Mouse (Mus musculus): ENCODE measurements around the gene Selenbp2.
A peak's percentile ranks its signal among the peaks of the same experiment; 100 is the strongest.
"Not testable (repeated sequence)": the region's sequence is repeated elsewhere in the genome, so short reads cannot be mapped to it uniquely, and the experiment has no call there.

Gene Selenbp2

DNA sequence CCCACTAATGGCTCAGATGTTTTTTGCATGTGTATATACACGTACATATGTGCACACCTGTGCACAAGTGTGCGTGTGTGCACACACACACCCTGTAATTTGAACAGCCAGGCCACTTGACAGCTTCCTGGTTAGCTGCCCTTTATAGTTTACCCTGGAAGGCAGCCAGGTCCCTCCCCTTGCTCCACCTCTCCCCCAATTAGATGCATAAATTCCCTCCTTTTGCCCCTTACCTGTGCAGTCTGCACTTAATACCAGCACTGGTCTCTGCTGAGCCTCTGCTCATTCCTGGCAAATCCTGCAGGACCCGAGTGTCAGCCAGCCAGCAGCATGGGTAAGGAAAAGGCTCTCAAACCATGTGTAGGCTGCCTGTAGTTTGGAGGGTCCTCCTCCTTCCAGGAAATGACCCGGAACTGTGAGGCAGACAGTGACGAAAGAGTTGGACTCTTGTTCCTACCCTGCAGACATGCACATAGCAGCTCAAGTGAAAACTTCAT, at the start of gene Selenbp2:
Selenbp2 (plus strand) TSS at position 228 of the 497 bp plus-strand sequence.
- no peak for DNase-seq (ENCODE audit: inconsistent age in 2 of 2, low spot score in 1 of 2)

DNA sequence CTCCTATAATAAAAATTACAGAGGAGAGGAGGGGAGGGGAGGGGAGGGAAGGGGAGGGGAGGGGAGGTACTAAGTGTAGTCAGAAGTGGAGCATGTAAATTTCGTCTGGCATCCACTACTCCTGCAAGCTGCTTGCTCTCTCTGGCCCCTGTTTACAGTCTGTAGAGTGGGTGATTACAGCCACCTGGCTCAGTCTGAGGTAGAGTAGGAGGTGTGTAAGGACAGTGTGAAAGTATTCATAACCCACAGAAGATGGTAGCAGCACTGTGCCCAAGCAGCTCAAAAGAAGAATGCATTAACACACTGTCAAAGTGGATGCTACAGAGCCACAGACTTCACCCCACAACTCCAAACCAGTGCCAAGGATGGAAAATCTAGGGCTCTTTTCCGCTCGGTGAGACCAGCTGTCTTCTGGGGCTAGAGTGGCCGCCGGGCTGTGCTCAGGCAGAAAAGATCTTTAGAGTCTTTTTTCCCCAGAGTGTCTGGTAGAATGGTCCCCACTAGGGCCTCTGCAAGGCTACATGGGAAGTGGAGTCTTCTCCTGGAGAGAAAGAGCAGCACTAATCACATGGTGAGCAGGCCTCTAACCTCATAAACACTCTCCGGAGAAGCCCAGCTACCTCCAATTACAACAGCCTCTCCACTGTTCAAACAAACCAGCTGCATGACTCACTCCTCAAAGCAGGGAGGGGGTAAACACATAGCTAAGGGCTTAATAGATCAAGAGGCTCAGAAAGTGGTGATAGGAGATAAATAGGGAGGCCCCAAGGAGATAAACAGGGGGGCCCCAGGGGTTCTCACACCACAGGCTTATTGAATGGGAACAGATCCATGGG, 44.4 kb upstream of the Selenbp2 start:
- DNase-seq (ENCODE audit: inconsistent age in 2 of 2, low spot score in 1 of 2) = peak; percentile 61 to 81

DNA sequence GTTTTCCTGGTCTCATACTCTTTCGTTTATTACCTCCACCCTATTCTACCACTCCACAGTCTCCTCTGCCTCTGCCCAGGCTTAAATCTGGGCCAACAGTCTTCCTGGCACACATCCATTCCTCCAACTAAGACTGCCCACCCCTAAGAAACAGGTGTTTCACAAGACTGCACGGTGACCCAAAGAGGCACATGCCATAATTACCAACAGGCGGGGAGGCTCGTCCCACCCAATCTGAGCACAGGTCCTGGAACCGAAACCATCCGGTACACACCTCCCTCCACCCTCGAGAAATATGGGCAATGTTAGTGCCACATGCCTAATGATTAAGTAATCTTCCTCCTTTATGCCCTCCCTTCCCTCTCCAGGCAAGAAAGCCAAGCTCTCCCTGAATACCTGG, 42.9 kb upstream of the Selenbp2 start:
- peak in 1 of 2 experiments; percentile 41 for DNase-seq (ENCODE audit: inconsistent age in 2 of 2, low spot score in 1 of 2)

DNA sequence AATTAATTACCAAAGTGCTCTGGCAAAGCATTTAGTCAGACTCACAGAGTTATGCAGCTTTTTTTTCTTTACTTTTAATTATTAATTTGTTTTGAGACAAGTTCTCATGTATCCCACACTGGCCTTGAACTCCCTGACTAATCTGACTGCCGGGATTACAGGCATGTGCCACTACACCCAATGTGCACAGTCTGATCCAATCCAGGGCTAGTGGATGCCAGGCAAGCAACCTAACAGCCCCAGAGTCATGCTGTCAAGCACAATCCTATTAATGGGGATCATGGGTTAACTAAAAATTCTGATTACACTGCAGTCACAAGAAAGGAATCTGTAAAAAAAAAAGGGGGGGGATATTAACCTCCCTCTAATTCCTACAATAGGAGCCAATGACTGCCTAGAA, 39.4 kb upstream of the Selenbp2 start:
- DNase-seq (ENCODE audit: inconsistent age in 2 of 2, low spot score in 1 of 2) = peak in 1 of 2 experiments; percentile 59

DNA sequence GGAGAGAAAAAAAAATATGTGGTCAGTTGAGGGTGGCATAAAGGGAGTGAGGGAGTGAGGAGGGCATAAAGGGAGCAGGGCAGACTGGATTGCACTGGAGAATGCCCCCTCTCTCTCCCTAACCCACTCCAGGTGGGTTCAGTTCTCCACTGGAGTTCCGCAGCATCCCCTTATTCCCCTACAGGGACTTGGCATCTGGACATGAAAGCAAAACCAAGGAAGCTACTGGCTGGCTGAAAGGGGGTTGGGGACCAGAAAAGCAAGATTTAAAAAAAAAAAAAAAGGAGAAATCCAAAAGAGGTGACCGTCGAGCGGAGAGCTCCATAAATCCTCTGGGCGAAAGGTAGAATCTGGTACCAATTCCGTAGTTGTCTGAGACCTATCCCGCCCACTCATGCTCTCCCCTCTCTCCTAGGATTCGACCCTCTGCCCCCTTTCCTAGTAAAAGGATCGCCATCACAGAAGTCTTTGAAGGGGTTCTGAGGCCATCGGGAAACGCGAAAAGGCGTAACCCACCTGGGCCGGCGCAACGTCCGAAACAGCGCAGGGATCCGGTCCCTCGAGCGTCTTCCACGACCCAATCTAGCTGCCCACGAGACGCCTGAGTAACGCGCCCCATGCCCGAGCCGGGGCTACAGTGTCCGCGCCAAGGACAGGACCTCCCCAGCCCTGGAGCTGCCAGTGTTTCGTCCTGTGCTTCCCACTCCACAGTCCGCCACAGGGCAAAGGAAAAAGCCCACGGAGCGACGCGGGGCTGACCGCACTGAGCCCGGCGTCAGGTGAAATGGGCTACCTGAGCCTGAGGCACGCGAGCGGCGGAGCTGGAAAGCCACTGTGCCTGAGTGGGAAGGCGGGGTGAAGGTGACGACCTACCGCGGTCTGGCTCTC, 35.3 kb upstream of the Selenbp2 start:
- DNase-seq (ENCODE audit: inconsistent age in 2 of 2, low spot score in 1 of 2) = peak in 1 of 2 experiments; percentile 52

DNA sequence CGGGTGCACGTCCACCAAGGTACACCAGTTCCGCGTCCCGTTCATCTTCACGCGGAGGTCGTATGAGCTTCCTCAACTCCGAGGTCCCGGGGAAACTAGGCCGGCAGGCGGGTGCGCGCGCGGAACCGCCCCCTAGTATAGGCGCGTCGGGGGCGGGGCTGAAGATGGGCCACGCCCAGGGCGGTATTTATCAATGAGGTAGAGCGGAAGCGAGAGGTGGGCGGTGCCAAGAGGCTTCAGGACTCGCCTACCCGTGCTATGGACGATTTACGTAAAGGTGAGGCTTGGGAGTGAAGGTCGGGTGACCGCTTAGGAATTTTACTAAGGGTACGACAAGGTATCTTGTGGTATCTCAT, 34.6 kb upstream of the Selenbp2 start, which contains the start of gene Tuft1:
Tuft1 (minus strand) TSS at position 133 of the 356 bp plus-strand sequence.
- peak; percentile 87 to 93 for DNase-seq (ENCODE audit: inconsistent age in 2 of 2, low spot score in 1 of 2)

DNA sequence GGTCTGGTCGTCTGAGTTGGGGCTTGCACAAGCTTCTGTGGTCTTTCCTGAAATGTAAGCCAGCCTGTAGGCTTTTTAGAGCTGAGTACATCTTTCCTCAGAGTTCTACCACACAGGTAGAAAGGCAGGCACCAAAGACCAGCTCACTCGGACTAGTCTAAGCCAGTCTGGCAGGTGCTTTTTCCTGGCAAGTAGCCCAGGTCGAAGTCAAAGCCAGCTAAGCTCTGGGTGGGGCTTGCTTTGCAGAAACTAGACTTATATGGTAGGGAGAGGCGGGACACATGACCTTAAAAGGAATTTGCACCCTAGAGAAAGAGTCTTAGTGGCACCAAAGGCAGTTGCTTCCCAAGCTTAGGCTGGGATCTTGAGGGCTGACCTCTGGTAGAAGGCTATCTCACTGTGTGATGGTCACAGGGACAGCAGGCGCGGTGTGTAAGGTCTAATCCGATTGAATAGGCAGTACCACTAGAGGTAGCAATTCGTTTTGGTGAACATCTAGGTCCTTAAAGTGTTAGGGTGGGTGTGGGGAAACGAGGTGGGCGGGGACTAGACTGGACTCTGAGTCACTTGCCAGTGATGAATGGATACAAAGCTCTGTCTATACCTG, 34.1 kb upstream of the Selenbp2 start:
- peak; percentile 24 to 63 for DNase-seq (ENCODE audit: inconsistent age in 2 of 2, low spot score in 1 of 2)

DNA sequence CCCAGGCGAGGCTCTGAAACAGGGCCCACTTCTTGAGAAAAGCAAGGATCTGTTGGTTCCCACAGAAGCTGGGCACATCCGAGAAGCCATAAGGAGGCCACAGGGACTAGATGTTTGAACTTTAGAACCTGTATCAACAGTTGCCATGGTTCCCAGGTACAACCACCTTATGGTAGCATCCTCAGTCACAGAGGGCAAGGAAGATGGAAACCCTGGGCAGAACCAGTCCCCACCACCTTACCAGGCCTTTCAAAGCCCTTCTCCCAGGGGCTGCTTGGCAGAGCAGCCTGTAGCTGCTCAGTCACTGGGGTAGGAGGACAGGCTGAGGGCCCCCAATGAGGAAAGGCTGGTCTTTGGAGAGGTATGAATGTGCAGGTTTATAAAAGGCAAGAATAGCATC, 32.5 kb upstream of the Selenbp2 start:
- not testable (repeated sequence) for DNase-seq (ENCODE audit: inconsistent age in 2 of 2, low spot score in 1 of 2)

DNA sequence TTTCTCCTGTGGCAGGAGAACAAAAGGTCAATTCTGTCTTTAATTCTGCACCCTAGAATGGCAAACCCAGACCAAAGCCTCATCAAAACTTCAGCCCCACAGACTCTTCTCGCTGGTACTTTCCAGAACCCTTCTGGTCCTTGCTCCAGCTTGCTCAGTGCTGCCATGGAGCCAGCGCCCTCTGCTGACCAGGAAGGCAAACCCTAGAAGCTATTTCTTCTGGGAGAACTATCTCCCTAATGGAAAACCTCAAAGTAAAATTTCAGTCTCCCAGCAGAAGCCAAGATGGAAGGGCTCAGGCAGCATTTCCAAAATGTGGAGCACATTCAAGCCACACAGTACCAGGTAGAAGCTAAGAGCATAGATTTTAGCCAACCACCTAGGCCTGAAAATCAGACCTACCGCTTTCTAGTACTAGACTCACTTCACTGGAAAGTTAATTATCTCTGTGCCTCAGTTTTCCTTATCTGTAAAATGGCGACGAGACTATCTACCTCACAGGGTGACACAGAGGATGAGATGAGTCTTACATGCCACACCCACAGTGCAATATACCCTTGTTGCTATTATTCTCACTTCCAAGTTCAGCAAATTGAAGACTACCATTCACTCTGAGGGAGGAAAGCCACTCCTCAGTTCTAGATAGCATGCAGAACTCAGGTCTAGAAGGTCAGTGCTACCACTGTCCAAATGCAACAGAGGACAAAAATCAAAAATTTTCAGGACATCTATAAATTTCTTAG, 28.1 kb upstream of the Selenbp2 start:
- peak in 1 of 2 experiments; percentile 36 for DNase-seq (ENCODE audit: inconsistent age in 2 of 2, low spot score in 1 of 2)

DNA sequence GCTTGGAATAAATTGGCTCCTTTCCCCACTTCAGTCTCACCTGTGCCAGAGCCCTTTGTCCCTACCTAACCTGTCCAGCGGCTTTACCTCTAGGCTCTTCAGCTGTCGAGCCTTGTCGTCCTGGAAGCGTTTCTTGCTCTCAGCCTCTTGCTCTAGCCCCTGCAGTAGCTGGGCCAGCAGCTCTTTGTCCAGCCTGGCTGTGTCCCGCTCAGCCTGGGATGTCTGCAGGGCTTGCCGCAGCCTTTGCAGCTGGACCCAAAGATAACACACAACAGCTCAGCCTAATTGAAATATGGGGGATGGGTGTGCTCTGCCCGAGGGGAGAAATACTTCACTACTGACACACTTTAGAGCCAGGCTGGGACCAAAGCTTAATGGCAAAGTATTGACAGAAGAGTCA, 27.5 kb upstream of the Selenbp2 start:
- not testable (repeated sequence) for DNase-seq (ENCODE audit: inconsistent age in 2 of 2, low spot score in 1 of 2)

DNA sequence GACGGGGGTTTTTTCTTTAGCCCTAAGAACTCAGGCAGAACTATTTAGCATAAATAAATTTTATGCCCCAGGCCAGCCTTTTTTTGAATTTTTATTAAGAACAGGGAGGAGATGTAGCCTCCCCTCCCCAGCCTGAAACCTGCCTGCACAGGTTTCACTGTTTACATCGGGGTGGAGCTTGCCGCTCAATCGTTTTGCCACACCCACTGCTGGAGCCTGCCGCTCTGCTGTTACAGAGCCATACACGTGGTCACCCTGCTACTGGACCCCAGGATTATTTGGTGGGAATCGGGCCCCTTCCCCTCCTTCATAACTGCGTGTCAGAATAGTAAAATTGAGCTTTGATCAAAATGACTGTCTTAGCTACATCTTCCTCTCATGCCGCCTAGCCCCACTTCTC, 18.3 kb upstream of the Selenbp2 start:
- DNase-seq (ENCODE audit: inconsistent age in 2 of 2, low spot score in 1 of 2) = not testable (repeated sequence)

DNA sequence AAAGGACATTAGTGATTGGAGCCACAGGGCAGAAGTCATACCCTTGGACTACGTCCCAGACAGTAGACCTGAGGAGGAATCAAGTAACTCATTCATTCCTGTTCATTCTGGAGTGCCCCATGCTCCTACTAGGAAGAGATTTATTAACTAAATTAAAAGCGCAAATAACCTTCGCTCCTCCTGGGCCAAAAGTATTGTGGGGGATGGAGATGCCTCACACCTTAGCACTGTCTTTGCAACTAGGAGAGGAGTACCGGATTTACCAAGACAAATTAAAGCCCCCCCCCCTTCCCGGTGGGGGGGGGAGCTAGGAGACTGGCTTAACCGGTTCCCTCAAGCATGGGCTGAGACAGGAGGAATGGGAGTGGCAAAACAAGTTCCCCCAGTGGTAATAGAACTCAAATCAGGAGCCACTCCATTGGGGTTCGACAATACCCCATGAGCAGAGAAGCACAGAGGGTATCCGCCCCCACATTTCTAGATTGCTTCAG, 14.0 kb upstream of the Selenbp2 start:
- DNase-seq (ENCODE audit: inconsistent age in 2 of 2, low spot score in 1 of 2) = no peak

DNA sequence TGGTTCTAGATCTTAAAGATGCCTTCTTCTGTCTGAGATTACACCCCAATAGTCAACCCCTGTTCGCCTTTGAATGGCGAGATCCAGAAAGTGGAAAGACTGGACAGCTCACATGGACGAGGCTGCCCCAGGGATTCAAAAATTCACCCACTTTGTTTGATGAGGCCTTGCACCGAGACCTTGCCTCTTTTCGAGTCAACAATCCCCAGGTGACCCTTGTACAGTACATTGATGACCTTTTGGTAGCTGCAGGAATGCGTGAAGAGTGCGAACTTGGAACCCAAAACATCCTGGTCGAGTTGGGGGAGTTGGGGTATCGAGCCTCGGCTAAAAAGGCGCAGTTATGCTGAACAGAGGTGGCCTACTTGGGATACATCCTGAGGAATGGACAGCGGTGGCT, 13.3 kb upstream of the Selenbp2 start:
- DNase-seq (ENCODE audit: inconsistent age in 2 of 2, low spot score in 1 of 2) = not testable (repeated sequence)

DNA sequence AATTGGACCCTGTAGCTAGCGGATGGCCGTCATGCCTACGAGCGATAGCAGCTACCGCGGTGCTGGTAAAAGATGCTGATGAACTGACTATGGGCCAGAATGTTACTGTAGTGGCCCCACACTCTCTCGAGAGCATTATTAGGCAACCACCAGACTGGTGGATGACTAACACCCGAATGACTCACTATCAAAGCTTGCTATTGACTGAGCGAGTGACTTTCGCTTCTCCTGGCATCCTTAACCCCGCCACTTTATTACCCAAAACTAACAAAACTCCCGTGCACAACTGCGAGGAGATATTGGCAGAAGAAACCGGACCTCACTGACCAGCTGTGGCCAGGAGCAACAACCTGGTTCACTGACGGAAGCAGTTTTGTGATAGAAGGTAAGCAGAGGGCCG, 12.6 kb upstream of the Selenbp2 start:
- DNase-seq (ENCODE audit: inconsistent age in 2 of 2, low spot score in 1 of 2) = peak in 1 of 2 experiments; percentile 77

DNA sequence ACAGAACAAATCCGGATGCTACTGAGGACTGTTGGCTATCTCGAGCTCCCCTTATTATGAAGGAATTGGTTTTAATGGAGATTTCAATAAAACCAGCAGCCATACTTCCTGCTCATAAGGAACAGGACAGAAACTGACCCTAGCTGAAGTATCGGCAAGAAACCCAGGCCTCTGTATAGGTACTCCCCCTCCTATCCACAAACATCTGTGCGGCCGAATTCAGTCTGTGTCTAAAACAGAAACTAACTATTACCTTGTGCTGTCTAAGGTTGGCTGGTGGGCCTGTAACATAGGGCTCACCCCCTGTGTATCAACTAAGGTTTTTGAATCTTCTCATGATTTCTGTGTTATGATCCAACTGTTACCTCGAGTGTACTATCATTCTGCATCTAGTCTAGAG, 9.7 kb upstream of the Selenbp2 start:
- no peak for DNase-seq (ENCODE audit: inconsistent age in 2 of 2, low spot score in 1 of 2)

DNA sequence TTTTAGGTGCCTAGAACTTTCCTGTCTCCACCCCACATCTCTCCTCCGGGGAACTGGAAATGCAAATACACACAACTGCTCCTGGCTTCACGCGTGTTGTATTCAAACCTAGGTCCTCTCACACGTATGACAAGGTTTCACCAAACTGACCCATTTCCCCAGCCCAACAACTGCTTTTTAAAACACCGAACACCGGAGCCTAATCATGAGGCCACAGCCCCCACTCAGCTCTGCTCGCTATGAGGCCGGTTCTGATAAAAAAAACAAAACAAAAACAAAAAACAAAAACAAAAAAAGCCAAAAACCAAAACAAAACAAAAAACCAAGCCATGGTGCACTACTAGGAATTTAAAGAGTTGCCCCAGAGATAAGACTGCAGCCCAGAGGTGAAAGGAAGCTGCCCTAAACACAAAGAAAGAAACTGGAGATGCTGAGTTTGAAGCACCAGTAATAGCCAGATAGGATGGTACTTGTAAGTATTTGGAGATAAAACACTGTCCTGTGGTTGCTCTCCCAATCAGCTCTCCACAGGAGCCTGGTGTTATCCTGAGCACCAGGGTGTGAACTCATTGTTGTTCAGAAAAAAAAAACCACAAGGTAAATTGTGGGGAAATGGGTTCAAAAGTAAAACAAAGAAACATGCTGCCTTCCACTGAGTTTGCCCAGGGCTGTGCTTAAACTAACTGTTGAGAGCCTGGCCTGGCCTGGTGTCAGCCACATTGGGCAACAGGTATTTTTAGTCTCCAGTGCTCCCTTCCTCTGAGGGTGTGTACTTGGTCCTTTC, 7.2 kb upstream of the Selenbp2 start:
- DNase-seq (ENCODE audit: inconsistent age in 2 of 2, low spot score in 1 of 2) = not testable (repeated sequence)

DNA sequence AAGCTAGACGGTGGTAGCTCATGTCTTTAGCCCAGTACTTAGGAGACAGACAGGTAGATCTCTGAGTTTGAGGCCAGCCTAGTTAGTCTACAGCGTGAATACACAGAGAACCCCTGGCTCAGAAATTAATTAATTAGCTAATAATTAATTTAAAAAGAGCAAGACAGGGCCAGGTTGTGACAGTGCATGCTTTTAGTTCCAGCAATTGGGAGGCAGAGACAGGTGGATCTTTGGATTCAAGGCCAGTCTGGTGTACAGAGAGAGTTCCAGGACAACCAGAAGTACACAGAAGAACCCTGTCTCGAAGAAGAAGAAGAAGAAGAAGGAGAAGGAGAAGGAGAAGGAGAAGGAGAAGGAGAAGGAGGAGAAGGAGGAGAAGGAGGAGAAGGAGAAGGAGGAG, 4.7 kb upstream of the Selenbp2 start:
- DNase-seq (ENCODE audit: inconsistent age in 2 of 2, low spot score in 1 of 2) = not testable (repeated sequence)

DNA sequence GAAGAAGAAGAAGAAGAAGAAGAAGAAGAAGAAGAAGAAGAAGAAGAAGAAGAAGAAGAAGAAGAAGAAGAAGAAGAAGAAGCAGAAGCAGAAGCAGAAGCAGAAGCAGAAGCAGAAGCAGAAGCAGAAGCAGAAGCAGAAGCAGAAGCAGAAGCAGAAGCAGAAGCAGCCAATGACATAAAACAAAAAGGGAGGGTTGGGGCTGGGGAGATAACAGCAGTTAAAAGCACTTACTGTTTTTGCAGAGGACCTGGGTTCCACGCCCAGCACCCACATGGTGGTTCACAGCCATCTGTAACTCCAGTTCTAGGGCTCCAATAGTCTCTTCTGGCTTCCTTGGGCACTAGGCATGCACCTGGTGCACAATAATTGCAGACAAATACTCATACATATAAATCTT, 4.2 kb upstream of the Selenbp2 start:
- DNase-seq (ENCODE audit: inconsistent age in 2 of 2, low spot score in 1 of 2) = not testable (repeated sequence)

DNA sequence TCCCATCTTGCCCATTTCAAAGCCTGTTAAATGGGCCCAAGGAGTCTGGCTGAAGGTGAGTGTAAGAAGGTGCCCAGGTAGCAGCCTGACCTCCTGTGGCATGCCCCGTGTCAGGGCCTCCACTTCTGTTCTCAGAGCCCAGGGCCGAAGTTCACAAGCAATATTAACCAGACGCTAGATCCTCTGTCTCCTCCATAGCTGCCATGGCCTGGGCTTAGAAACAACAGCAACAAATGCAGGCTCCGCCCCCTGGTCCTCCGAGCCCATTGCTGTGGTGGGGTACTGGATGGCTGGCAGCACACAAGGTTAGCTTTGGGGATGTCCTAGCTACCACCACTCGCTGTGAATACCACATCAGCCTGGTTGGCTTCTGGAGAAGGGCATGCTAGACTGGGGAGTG, 3.2 kb upstream of the Selenbp2 start:
- not testable (repeated sequence) for DNase-seq (ENCODE audit: inconsistent age in 2 of 2, low spot score in 1 of 2)

Data from adrenal gland, adult (tissue).